Mouse (Mus musculus) liver, embryonic 14.5 days (tissue): ENCODE measurements around the gene Olfr1371. TPM values are rescaled to one million over a fixed set of nuclear protein-coding genes. Genes with fewer than 3 reads are reported as not detected.

Experiments
- ATAC-seq: fragments of 200-750 bp; cut with Nextera tagmentation; 2 replicates; pipeline ENCODE4 v1.8.0; 2017; ENCODE audit warnings: moderate number of reproducible peaks, mild to moderate bottlenecking, moderate library complexity; ENCODE audit not compliant: insufficient read depth
- DNase-seq, 3 experiments: peaks; one replicate each; pipeline ENCODE4 v3.0.0-alpha.2; 2012 to 2013; ENCODE audit warnings: low read depth in 3 of 3, low spot score in 3 of 3
- H3K27ac ChIP-seq: fragments of 300-500 bp; sonication (generic); 2 replicates; pipeline ENCODE4 v1.5.1; 2014; ENCODE audit warnings: moderate library complexity, mild to moderate bottlenecking, control low read depth, inconsistent platforms
- H3K27me3 ChIP-seq: fragments of 300-500 bp; sonication (generic); 2 replicates; pipeline ENCODE4 v1.6.1; 2014; ENCODE audit warnings: mild to moderate bottlenecking, low read length, moderate library complexity; ENCODE audit not compliant: control insufficient read depth, insufficient read depth
- H3K36me3 ChIP-seq: fragments of 300-500 bp; sonication (generic); replicated peaks from 2 replicates; pipeline ENCODE4 v1.6.1; 2014; ENCODE audit warnings: low read depth; ENCODE audit not compliant: control insufficient read depth, insufficient read depth
- H3K4me1 ChIP-seq, 2 experiments: fragments of 200-500 bp in 1 of 2; fragments of 300-500 bp in 1 of 2; sonication (generic) in 1 of 2; replicated peaks; 2 replicates each; pipeline ENCODE4 v1.6.1; 2012 to 2014; ENCODE audit warnings: antibody characterized with exemption in 1 of 2, inconsistent platforms in 1 of 2, low read length in 1 of 2; ENCODE audit not compliant: control insufficient read depth in 2 of 2, insufficient read depth in 2 of 2
- H3K4me2 ChIP-seq: fragments of 300-500 bp; sonication (generic); 2 replicates; pipeline ENCODE4 v1.6.1; 2014; ENCODE audit warnings: low read depth, mild to moderate bottlenecking, control low read depth, moderate library complexity
- H3K4me3 ChIP-seq, 2 experiments: fragments of 200-500 bp in 1 of 2; fragments of 300-500 bp in 1 of 2; sonication (generic) in 1 of 2; 2 replicates each; pipeline ENCODE4 v1.5.1; 2012 to 2014; ENCODE audit warnings: low read depth in 2 of 2, low read length in 2 of 2, mild to moderate bottlenecking in 2 of 2, control low read depth in 1 of 2, inconsistent platforms in 1 of 2, moderate library complexity in 1 of 2; ENCODE audit not compliant: insufficient read depth in 1 of 2
- H3K9ac ChIP-seq: fragments of 300-500 bp; sonication (generic); replicated peaks from 2 replicates; pipeline ENCODE4 v1.6.1; 2014; ENCODE audit warnings: mild to moderate bottlenecking, control low read depth, moderate library complexity
- H3K9me3 ChIP-seq: fragments of 300-500 bp; sonication (generic); 2 replicates; pipeline ENCODE4 v1.6.1; 2016; ENCODE audit warnings: low read length, mixed read lengths; ENCODE audit not compliant: control insufficient read depth
- CTCF ChIP-seq: IDR thresholded peaks from 2 replicates; pipeline ENCODE4 v1.5.1; 2016; ENCODE audit warnings: antibody characterized with exemption, low read depth, control low read depth
- EP300 ChIP-seq: IDR thresholded peaks from 2 replicates; pipeline ENCODE4 v1.6.1; 2016; ENCODE audit warnings: antibody characterized with exemption, low read depth
- WGBS: fragments of 180-500 bp; shearing (Covaris S2); extraction: QIAGEN DNeasy Blood & Tissue Kit; methylation state at CpG from one replicate; pipeline ENCODE4 v1.1.7; 2014; ENCODE audit not compliant: insufficient replicate concordance; 5-methylcytosine and 5-hydroxymethylcytosine counted together
- polyA plus RNA-seq, 2 experiments: library from polyadenylated mRNA; depleted of rRNA in 1 of 2; stranded (reverse) in 1 of 2; unstranded in 1 of 2; fragments of >200 nt; fragmentation: Nextera tagmentation in 1 of 2; extraction: Ambion mirVana in 1 of 2; gene quantifications; 2 replicates each; pipeline versions ENCODE4 v1.2.1 to v1.2.3; 2012 to 2014

The Olfr1371 gene
- polyA plus RNA-seq, 2 experiments: not detected

DNA sequence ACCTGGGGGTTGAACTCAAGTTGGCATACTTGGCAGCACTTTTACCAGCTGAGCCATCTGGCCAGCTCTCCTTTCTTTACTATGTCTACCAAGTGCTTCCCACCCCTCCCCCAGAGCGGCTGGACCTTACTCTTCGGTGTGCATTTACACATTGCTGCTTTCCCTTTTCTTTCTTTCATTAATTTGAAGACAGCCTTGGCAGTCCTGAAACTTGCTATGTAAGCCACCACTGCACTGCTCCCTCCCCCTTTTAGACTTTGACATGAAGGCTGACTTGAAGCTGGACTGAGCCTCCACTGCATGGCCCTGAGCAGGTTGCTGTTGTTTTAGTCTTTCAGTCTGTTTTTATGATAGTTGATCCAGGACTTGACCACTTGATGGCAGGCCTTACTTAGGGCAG is 35.7 kb upstream of the Olfr1371 start:
- no peak for ATAC-seq
- Histone ChIP-seq H3K27me3 (no peaks in the 10 kb centered on the region), H3K27ac (no peak overlapping the region), H3K4me2 (no peak overlapping the region), H3K9ac (no peak overlapping the region), H3K9me3 (no peaks in the 10 kb centered on the region), H3K4me3 (no peak overlapping the region), H3K4me1 (no peaks in the 10 kb centered on the region), H3K36me3 (peaks cover 13% of the 10 kb centered on the region)
- 81% methylated on average over 2 of the region's 2 CpGs for WGBS
- DNase-seq: no peak
- TF ChIP-seq CTCF (no peak), EP300 (no peak)

DNA sequence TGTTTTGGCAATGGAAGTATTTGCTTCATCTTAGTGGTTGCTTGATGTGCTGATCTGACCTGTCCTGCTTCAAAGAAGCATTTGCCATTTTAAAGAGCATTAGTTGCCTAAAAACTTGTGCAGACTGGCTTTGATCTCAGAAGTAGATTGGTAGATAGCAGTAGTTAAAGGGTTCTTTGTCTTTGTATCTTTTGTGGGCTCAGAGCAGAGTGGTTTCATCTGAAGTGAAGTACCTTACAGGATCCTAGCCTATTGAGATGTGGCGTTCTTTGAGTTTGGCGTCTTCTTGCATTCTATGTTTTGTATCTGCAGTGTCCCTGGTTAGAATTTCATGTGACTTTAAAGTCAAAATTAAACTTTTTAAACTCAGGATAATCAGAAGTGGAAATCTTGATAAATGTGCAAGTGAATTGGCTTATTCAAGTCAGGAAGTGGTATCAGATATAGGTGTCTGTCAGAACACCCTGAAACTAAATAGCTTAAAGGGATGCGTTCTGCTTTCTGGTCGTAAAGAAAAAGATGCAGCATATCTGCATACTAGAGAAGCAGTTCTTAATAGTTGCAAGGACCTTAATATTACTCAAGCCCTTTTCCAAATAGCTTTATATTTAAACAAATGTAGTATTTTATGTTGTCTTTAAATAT is 27.2 kb upstream of the Olfr1371 start:
- ATAC-seq: no peak
- TF ChIP-seq EP300: no peak
- TF ChIP-seq CTCF: no peak
- Histone ChIP-seq H3K4me2 (no peak overlapping the region), H3K4me1 (no peaks in the 10 kb centered on the region), H3K27ac (no peak overlapping the region), H3K9me3 (no peaks in the 10 kb centered on the region), H3K9ac (no peak overlapping the region), H3K27me3 (no peaks in the 10 kb centered on the region), H3K36me3 (peaks cover 49% of the 10 kb centered on the region), H3K4me3 (no peak overlapping the region)
- 76% methylated on average over 4 of the region's 4 CpGs for WGBS
- no peak for DNase-seq

DNA sequence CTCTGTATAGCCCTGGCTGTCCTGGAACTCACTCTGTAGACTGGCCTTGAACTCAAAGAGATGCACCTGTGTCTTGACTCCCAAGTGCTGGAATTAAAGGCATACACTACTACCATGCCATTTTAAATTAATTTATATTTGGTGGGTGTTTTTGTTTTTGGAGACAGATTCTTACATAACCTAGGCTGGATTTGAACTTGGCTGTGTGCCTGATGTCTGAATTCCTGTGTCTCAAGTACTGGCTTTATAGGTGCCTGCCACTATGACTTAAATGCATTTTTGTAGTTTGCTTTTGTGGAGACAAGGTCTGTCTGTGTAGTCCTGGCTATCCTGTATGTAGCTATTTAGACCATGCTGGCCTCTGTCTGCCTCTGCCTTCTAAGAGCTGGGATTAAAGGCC is 20.7 kb upstream of the Olfr1371 start:
- H3K4me2 ChIP-seq: peak overlapping the region; percentile 92; the same call in 1 of the 2 replicates
- no peaks in the 10 kb centered on the region for H3K9me3 ChIP-seq
- TF ChIP-seq CTCF (no peak), EP300 (no peak)
- peaks cover 16% of the 10 kb centered on the region for H3K36me3 ChIP-seq
- H3K27me3 ChIP-seq: no peaks in the 10 kb centered on the region
- DNase-seq (no peak), ATAC-seq (no peak)
- peaks cover 10 to 18% of the 10 kb centered on the region in 2 experiments for H3K4me1 ChIP-seq
- no peak overlapping the region for H3K27ac ChIP-seq
- H3K4me3 ChIP-seq: no peak overlapping the region
- H3K9ac ChIP-seq: peak overlapping the region; percentile 9; the same call in 1 of the 2 replicates

DNA sequence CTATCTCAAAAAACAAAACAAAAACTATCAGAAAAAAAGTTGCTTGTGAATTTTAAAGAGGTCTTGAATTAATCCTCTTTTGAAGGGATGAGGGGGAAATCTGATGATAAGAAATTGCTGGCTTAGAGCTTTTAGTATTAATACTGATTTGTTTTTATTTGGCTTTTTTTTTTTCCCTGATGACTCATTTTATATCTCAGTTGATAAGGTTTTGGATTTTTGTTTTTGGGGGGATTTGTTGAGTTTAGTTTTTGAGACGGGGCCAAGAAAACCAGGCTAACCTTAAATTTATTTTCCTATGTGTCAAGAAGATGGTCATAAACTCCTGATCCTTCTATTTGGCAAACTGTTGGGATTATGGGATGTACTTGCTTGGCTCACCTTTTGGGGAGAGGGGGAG is 20.1 kb upstream of the Olfr1371 start:
- H3K4me3 ChIP-seq: peak overlapping the region in 1 of 2 experiments; percentile 96; a peak in 2 of 4 replicates
- no peak for TF ChIP-seq CTCF
- TF ChIP-seq EP300: no peak
- ATAC-seq (no peak), DNase-seq (no peak)
- H3K36me3 ChIP-seq: peaks cover 14% of the 10 kb centered on the region
- no peaks in the 10 kb centered on the region for H3K27me3 ChIP-seq
- H3K9me3 ChIP-seq: no peaks in the 10 kb centered on the region
- H3K4me2 ChIP-seq: peak overlapping the region; percentile 92
- 86% methylated on average over 1 of the region's 1 CpGs for WGBS
- peak overlapping the region; percentile 100 for H3K9ac ChIP-seq
- peaks cover 10 to 18% of the 10 kb centered on the region in 2 experiments for H3K4me1 ChIP-seq
- H3K27ac ChIP-seq: no peak overlapping the region

DNA sequence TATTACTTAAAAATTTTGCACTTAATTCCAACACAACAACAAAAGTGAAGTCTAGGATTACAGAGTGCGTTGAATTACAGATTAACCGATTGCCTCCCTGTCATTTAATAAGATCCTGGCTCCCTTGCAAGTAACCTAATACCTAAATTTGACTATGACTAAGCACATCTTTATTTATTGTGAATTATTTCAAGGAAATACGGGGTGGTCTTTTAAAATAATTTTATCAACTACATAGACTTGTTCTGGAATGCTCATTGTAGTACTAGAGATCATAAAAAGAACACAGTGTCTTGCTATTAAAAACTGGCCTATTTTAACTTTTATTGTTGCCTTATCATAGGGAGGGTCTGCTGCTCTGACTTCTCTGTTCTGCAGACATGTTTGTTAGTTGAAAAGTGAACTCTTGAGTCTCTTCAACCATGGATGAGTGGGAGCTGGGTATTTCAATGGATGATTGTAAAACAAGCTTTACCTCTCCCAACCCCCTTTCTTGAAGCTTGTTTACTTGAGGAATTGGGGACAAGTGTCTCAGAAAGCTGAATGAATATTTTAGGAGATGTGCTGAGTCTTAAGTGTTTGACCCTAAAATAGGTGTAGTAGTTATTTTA is 19.4 kb upstream of the Olfr1371 start:
- H3K9ac ChIP-seq: peak overlapping the region; percentile 100
- H3K4me3 ChIP-seq: peak overlapping the region; percentile 51 to 96
- H3K27ac ChIP-seq: no peak overlapping the region
- H3K4me1 ChIP-seq: peaks cover 10 to 18% of the 10 kb centered on the region in 2 experiments
- no peak for TF ChIP-seq EP300
- no peak for TF ChIP-seq CTCF
- ATAC-seq: no peak
- no peaks in the 10 kb centered on the region for H3K9me3 ChIP-seq
- no peak for DNase-seq
- H3K27me3 ChIP-seq: no peaks in the 10 kb centered on the region
- peak overlapping the region; percentile 92 for H3K4me2 ChIP-seq
- peaks cover 9% of the 10 kb centered on the region for H3K36me3 ChIP-seq
- WGBS: 26% methylated on average over 3 of the region's 3 CpGs
